Mouse (Mus musculus) cerebellum, adult 9-11 months (tissue): ENCODE measurements around the gene Zfp677.
"Not testable (repeated sequence)": the region's sequence is repeated elsewhere in the genome, so short reads cannot be mapped to it uniquely, and the experiment has no call there.

Experiments
- DNase-seq: peaks from one replicate; pipeline ENCODE4 v3.0.0; 2022

Zfp677 gene

GRCm38 (mm10) chr17:21383391-21384056 is at the start of gene Zfp677:
Zfp677 (plus strand) TSS chr17:21383748.
- DNase-seq: peak; percentile 45

GRCm38 (mm10) chr17:21368018-21368417 is 15.5 kb upstream of the Zfp677 start:
- DNase-seq: not testable (repeated sequence)

GRCm38 (mm10) chr17:21369925-21370719 is 13.4 kb upstream of the Zfp677 start:
- no peak for DNase-seq

GRCm38 (mm10) chr17:21375311-21375710 is 8.2 kb upstream of the Zfp677 start:
- DNase-seq: no peak

DNA sequence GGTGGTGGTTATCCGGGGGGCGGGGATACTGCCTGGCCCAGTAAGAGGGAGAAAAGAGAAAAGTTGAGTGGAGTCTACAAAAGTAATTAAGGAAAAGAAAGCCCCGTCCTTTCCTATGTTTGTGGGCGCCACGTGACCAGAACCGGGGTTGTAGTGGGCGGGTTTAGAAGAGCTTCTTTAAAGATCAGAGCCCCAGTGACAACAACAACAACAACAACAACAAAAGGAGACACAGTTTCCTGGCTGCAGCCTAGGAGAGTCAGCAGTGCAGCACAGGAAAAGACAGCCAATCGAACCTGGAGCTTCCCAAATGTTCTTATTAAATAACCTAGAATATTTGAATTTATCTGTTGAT is 486 bp downstream of the Zfp677 start:
- no peak for DNase-seq

DNA sequence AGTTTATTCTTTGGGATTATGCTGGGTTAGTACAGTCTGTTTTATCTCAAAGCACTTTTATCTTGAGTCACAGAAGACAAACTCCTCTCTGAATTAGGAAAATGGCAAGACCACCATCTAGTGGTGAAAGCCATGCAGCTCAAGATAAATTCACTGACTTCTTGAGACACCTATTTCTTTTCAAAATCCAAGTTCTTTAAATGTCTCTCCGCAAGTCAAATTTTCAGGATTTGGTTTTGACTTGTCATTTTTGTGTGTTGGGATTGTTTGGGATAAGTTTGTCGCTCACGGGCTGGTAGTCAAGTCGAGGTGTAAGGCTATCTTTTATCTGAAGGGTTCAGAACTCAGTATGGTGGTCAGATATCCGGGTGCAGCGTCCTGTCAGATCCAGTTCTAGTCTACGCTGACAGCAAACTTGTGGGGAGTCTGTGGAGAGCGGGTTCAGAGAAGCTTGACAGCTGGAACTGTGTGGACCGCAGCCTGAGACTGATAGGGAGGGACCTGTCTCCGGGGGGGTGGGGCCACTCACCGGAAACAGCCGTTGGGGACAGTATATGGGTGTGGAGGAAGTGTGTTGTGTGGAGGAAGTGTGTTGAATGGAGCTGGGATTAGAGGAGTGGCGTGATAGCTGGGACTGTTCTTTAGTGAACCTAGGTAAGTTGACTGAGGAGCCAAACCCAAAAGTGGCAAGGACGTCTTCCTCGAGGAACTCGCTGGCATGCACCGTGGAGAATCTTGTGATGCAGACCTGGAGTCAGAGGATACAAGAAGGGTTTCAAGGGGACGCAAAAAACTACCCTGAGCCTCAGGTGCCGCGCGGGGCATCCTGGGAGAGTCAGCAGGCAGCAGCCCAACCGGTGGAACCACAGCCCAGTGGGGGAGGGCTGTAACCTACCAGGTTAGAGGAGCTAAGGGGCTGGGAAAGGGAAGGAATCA is 39.4 kb downstream of the Zfp677 start, which contains the start of gene Zfp54:
Zfp54 (plus strand) TSS at position 564 of the 936 bp plus-strand sequence.
- peak; percentile 40 for DNase-seq

DNA sequence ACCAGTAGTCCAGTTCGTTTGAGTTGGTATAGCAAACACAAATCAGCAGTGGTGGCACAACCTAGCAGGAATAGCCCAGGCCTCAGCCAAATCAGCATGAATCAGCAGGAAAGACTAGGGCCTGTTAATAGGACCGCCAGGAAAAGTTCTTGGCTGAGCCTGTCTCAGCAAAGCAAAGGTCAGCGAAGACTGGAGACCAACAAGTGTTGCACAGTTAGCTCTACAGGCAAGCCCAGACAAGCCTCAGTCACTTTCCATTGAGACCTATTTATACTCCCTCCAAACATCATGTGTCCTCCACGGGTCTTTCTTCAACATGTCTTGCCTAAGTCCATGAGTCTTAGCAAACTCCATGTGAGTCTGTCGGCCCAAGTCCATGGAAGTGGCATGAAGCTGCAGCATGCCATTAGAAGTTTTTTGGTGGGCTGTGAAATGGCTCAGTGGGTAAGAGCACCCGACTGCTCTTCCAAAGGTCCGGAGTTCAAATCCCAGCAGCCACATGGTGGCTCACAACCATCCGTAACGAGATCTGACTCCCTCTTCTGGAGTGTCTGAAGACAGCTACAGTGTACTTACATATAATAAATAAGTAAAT is 55.4 kb downstream of the Zfp677 start:
- DNase-seq: not testable (repeated sequence)
